Mouse (Mus musculus): ENCODE measurements at regions not wholly inside any gene's neighbourhood (a gene's known extent, or its start where the extent isn't known, plus 50 kb on each side); places are given as distances from the start of the nearest gene placed in this dataset.
"Not testable (repeated sequence)": the region's sequence is repeated elsewhere in the genome, so short reads cannot be mapped to it uniquely, and the experiment has no call there.

DNA sequence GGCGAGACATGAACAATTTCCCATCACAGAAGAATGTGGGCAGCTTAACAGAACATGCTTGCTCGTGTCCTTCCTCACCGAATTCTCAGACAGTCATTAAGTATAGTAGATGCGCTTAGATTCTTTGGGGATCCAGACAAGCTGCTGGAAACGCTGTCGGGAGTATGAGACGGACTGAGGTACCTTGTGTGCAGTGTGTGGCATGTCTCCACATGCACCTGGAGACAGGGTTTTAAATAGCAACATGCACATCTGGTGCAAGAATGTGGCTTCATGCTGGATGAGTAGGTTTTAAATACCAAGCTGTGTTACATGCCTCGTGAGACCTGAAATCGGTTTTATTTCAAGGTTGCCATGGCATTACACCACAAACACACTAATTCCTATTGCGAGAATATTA is 188.5 kb downstream of the Tcp10c start:
- WGBS: 73% methylated on average over 10 of the region's 10 CpGs
- Histone ChIP-seq H3K4me1 (replicated peaks) (peaks cover 3% of the 10 kb centered on the region; the same call in 1 of the 2 replicates), H3K9me3 (peaks cover 74% of the 10 kb centered on the region), H3K4me3 (replicated peaks) (no peak overlapping the region), H3K27ac (peak overlapping the region; percentile 24; the same call in 1 of the 2 replicates), H3K36me3 (no peaks in the 10 kb centered on the region), H3K9ac (replicated peaks) (no peak overlapping the region), H3K4me2 (no peak overlapping the region), H3K27me3 (no peaks in the 10 kb centered on the region)
- peak; percentile 26; the same call in 1 of the 2 replicates for ATAC-seq (ENCODE audit: insufficient number of reproducible peaks, insufficient read depth, low FRiP score, low TSS enrichment, low read depth)

DNA sequence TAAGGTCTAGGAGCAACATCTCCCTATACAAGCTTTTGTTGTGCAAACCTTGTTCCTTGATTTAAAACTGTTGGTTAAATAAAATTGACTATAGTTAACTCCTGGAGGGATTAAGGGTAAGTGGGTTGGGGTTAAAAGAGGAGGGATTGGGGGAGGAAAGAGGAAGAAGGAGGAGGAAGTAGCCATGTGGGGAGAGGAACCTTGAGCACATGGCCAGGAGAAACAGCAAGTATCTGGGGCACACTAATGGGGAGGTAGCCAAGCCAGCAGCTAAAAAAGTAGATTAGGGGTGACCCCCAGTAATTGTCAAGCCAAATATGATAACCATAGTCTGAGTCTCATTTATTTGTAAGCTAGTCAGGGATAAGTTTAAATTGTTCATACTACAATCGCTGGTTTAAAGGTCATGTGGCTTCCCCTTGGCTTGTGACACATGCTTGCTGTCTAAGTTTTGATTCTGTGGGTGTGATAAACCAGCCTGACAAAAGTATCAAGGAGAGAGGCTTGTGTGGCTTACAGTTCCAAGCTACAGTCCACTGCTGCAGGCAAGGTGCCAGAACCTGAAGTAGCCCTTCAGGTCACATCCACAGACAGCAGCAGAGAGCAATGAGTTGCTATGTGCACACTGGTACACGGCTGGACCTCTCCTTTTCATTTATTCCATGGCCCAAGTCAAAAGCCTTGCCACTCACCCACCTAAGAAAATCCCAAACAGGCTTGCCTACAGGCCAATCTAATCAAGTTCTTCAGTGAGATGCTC is 189.8 kb downstream of the Tcp10c start:
- no peak for ATAC-seq (ENCODE audit: insufficient number of reproducible peaks, insufficient read depth, low FRiP score, low TSS enrichment, low read depth)
- Histone ChIP-seq H3K4me3 (replicated peaks) (no peak overlapping the region), H3K36me3 (no peaks in the 10 kb centered on the region), H3K27ac (no peak overlapping the region), H3K4me2 (no peak overlapping the region), H3K4me1 (replicated peaks) (peaks cover 3% of the 10 kb centered on the region; the same call in 1 of the 2 replicates), H3K9ac (replicated peaks) (no peak overlapping the region), H3K27me3 (no peaks in the 10 kb centered on the region), H3K9me3 (peaks cover 88% of the 10 kb centered on the region)
- WGBS: 68% methylated on average over 2 of the region's 2 CpGs

DNA sequence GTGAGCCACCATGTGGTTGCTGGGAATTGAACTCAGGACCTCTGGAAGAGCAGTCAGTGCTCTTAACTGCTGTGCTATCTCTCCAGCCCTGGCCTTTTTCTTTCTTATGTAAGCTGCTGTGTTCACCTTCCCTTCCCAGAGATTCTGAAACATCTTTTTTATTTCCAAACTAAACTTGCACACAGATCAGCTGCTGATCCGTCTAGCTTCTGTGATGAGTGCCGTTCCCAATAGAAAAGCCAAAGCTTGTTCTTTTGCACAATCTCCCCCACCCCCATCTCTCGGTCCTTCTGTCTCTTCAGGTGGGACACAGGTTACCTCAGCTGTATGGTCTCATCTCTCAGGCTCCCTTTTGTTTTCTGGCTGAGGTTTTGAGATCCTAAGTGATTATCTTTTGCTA is 191.9 kb downstream of the Tcp10c start:
- Histone ChIP-seq H3K4me1 (replicated peaks) (peaks cover 3% of the 10 kb centered on the region; the same call in 1 of the 2 replicates), H3K9ac (replicated peaks) (no peak overlapping the region), H3K4me3 (replicated peaks) (no peak overlapping the region), H3K4me2 (no peak overlapping the region), H3K27me3 (no peaks in the 10 kb centered on the region), H3K9me3 (peaks cover 87% of the 10 kb centered on the region), H3K27ac (no peak overlapping the region), H3K36me3 (no peaks in the 10 kb centered on the region)
- 58% methylated on average over 3 of the region's 3 CpGs for WGBS
- no peak for ATAC-seq (ENCODE audit: insufficient number of reproducible peaks, insufficient read depth, low FRiP score, low TSS enrichment, low read depth)

GRCm38 (mm10) chr17:13546669-13547085 is 192.3 kb downstream of the Tcp10c start:
- Histone ChIP-seq H3K4me1 (replicated peaks) (peaks cover 3% of the 10 kb centered on the region; the same call in 1 of the 2 replicates), H3K9ac (replicated peaks) (no peak overlapping the region), H3K9me3 (peaks cover 84% of the 10 kb centered on the region), H3K27me3 (no peaks in the 10 kb centered on the region), H3K27ac (no peak overlapping the region), H3K4me2 (no peak overlapping the region), H3K36me3 (no peaks in the 10 kb centered on the region), H3K4me3 (replicated peaks) (no peak overlapping the region)
- WGBS: 82% methylated on average over 7 of the region's 7 CpGs
- no peak for ATAC-seq (ENCODE audit: insufficient number of reproducible peaks, insufficient read depth, low FRiP score, low TSS enrichment, low read depth)

DNA sequence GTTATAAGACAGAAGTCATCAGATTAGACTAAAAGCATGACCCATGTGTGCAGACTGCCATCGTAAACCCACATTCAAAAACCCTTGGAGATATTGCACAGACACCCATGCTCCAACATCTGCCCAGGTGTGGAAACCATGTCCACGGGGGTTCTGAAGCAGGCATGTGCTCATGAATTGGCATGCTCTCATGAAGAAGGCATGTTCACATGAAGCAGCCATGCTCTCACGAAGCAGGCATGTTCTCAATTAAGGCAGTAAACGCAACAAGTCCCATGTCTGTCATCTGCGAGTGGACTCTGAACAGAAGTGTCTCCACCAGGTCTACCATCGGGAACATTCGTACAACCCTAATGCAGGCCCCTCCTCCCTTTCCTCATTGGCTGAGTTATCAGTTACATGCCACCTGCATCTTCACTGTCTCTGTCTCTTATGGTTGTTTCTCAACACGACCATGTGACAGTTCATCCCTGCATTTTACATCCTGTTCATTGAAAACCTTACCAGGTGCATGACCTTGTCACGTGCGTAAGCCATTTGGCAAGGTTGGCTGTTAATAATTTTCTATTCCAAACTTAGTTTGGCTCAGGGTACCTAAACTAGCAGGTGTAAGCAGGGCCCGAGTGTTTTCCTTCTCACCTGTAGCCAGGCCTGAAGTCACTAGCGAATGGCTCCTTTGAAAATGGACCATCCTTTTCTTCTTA is 193.4 kb downstream of the Tcp10c start:
- Histone ChIP-seq H3K4me3 (replicated peaks) (no peak overlapping the region), H3K36me3 (no peaks in the 10 kb centered on the region; the same call in 1 of the 2 replicates), H3K27ac (no peak overlapping the region), H3K9me3 (peaks cover 80% of the 10 kb centered on the region), H3K4me2 (no peak overlapping the region), H3K27me3 (no peaks in the 10 kb centered on the region), H3K9ac (replicated peaks) (no peak overlapping the region), H3K4me1 (replicated peaks) (0 out of 2 replicates have a peak, but pooled peaks cover 3% of the 10 kb centered on the region)
- ATAC-seq (ENCODE audit: insufficient number of reproducible peaks, insufficient read depth, low FRiP score, low TSS enrichment, low read depth): no peak
- WGBS: 63% methylated on average over 12 of the region's 12 CpGs

DNA sequence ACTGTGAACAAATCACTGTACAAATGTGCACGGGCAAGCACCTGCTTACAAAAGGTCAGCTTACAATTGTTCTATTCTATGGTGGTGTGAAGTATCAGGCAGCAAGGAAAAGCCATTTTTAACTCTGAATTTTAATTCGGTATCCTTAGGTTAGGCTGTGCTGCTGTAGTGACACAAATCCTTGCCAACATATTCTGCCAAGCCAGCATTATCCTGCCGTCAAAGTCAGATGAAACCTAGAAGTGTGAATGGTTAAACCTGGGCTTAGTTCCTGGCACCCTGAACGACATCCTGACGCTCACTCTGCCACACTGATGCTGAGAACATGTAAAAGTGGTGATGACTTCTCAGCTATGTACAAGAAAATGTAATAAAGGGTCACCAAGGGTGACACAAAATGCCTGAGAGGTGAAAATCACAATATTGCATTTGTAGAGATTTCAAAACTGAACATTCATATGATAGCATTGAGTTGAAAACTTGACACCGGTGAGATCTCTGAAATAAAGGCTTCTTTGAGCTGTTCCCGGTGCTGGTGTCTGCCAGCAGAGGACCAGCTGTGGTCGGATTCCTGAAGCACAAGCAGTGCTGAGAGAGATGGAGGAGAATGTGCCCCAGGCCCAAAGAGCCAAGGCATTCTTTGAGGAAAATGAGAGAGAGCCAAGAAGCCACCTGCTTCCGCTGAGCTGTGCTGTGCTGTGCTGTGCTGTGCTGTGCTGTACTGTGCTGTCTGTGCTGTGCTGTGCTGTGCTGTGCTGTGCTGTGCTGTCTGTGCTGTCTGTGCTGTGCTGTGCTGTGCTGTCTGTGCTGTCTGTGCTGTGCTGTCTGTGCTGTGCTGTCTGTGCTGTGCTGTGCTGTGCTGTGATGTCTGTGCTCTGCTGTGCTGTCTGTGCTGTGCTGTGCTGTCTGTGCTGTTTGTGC is 195.9 kb downstream of the Tcp10c start:
- no peak overlapping the region for H3K4me3 ChIP-seq (replicated peaks)
- no peak overlapping the region for H3K27ac ChIP-seq
- no peaks in the 10 kb centered on the region for H3K27me3 ChIP-seq
- H3K9me3 ChIP-seq: peaks cover 60% of the 10 kb centered on the region
- no peak overlapping the region for H3K9ac ChIP-seq (replicated peaks)
- H3K4me2 ChIP-seq: no peak overlapping the region
- ATAC-seq (ENCODE audit: insufficient number of reproducible peaks, insufficient read depth, low FRiP score, low TSS enrichment, low read depth): peak; percentile 72
- H3K36me3 ChIP-seq: no peaks in the 10 kb centered on the region; the same call in 1 of the 2 replicates
- H3K4me1 ChIP-seq (replicated peaks): 0 out of 2 replicates have a peak, but pooled peaks cover under 1% of the 10 kb centered on the region
- 65% methylated on average over 9 of the region's 9 CpGs for WGBS

- not testable (repeated sequence) for H3K36me3 ChIP-seq; H3K4me2 ChIP-seq; H3K9ac ChIP-seq (replicated peaks); H3K27ac ChIP-seq; H3K4me3 ChIP-seq (replicated peaks); H3K4me1 ChIP-seq (replicated peaks); H3K27me3 ChIP-seq
- peak; percentile 60 for ATAC-seq (ENCODE audit: insufficient number of reproducible peaks, insufficient read depth, low FRiP score, low TSS enrichment, low read depth)
- H3K9me3 ChIP-seq: peaks cover 55% of the 10 kb centered on the region
These were observed 196.5 kb downstream of the Tcp10c start for GRCm38 (mm10) chr17:13550896-13551267.

GRCm38 (mm10) chr17:13551693-13552404 is 197.5 kb downstream of the Tcp10c start:
- peaks cover 47% of the 10 kb centered on the region for H3K9me3 ChIP-seq
- H3K27me3 ChIP-seq; H3K4me3 ChIP-seq (replicated peaks); H3K4me2 ChIP-seq; H3K9ac ChIP-seq (replicated peaks); H3K36me3 ChIP-seq; H3K27ac ChIP-seq; H3K4me1 ChIP-seq (replicated peaks): not testable (repeated sequence)
- peak; percentile 76 for ATAC-seq (ENCODE audit: insufficient number of reproducible peaks, insufficient read depth, low FRiP score, low TSS enrichment, low read depth)

DNA sequence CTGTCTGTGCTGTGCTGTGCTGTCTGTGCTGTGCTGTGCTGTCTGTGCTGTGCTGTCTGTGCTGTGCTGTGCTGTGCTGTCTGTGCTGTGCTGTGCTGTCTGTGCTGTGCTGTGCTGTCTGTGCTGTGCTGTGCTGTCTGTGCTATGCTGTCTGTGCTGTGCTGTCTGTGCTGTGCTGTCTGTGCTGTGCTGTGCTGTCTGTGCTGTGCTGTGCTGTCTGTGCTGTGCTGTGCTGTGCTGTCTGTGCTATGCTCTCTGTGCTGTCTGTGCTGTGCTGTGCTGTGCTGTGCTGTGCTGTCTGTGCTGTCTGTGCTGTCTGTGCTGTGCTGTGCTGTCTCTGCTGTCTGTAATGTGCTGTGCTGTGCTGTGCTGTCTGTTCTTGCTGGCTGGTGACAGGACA is 198.5 kb downstream of the Tcp10c start:
- H3K4me3 ChIP-seq (replicated peaks); H3K27me3 ChIP-seq; H3K4me1 ChIP-seq (replicated peaks); H3K9ac ChIP-seq (replicated peaks); H3K27ac ChIP-seq; H3K4me2 ChIP-seq; H3K36me3 ChIP-seq: not testable (repeated sequence)
- peaks cover 40% of the 10 kb centered on the region for H3K9me3 ChIP-seq
- ATAC-seq (ENCODE audit: insufficient number of reproducible peaks, insufficient read depth, low FRiP score, low TSS enrichment, low read depth): peak; percentile 77

GRCm38 (mm10) chr17:13555311-13556059 is 201.1 kb downstream of the Tcp10c start:
- not testable (repeated sequence) for H3K36me3 ChIP-seq; ATAC-seq (ENCODE audit: insufficient number of reproducible peaks, insufficient read depth, low FRiP score, low TSS enrichment, low read depth); H3K27me3 ChIP-seq; H3K27ac ChIP-seq; H3K4me1 ChIP-seq (replicated peaks); H3K9ac ChIP-seq (replicated peaks); H3K4me3 ChIP-seq (replicated peaks); H3K4me2 ChIP-seq
- WGBS: 29% methylated on average over 9 of the region's 9 CpGs
- H3K9me3 ChIP-seq: peaks cover 17% of the 10 kb centered on the region
